Mouse (Mus musculus) heart, embryonic 10.5 days (tissue): ENCODE measurements around the gene Cops9. TPM values are rescaled to one million over a fixed set of nuclear protein-coding genes. Genes with fewer than 3 reads are reported as not detected.

Source experiments
- DNase-seq: peaks from one replicate; pipeline ENCODE4 v3.0.0-alpha.2; 2017; ENCODE audit warnings: low spot score
- H3K27ac ChIP-seq: fragments of 300-500 bp; sonication (generic); 2 replicates; pipeline ENCODE4 v1.5.1; 2016; ENCODE audit warnings: mild to moderate bottlenecking
- H3K27me3 ChIP-seq: fragments of 300-500 bp; sonication (generic); 2 replicates; pipeline ENCODE4 v1.6.1; 2016; ENCODE audit warnings: mild to moderate bottlenecking; ENCODE audit not compliant: poor library complexity, insufficient read depth, severe bottlenecking
- H3K36me3 ChIP-seq: fragments of 300-500 bp; sonication (generic); 2 replicates; pipeline ENCODE4 v1.6.1; 2016; ENCODE audit warnings: mild to moderate bottlenecking, moderate library complexity
- H3K4me1 ChIP-seq: fragments of 300-500 bp; sonication (generic); 2 replicates; pipeline ENCODE4 v1.6.1; 2016; ENCODE audit warnings: mild to moderate bottlenecking
- H3K4me3 ChIP-seq: fragments of 300-500 bp; sonication (generic); 2 replicates; pipeline ENCODE4 v1.5.1; 2016; ENCODE audit warnings: mild to moderate bottlenecking, moderate library complexity
- H3K9me3 ChIP-seq: fragments of 300-500 bp; sonication (generic); 2 replicates; pipeline ENCODE4 v1.6.1; 2016; ENCODE audit warnings: mild to moderate bottlenecking, moderate library complexity
- WGBS: fragments of 180-500 bp; shearing (Covaris S2); methylation state at CpG from one replicate; pipeline ENCODE4 v1.1.7; 2016; 5-methylcytosine and 5-hydroxymethylcytosine counted together
- polyA plus RNA-seq: library from polyadenylated mRNA; unstranded; fragments of >200 nt; fragmentation: Nextera tagmentation; extraction: Ambion mirVana; gene quantifications from 2 replicates; pipeline ENCODE4 v1.2.1, GENCODE M21; 2016

Gene Cops9
- polyA plus RNA-seq, 1 experiment from 2014 or later: 310 TPM

DNA sequence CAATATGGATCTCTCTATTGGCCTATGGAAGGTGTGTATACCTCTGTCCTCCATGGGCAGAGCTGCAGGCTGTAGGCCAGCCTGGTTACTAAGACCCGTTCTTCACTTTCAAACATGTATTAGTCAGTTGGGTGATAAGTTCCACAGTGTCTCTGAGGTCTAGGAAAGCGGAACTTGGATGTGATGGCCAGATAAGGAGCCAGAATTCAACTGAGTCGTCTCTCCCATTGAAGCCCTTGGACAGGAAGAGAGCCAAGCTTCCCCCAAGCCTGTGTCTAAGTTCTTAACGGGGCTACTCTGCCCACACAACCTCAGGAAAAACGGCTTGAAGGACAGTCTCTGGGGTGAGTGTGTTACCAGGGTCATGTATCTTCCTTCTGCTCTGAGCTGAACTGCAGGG, 17.6 kb upstream of the Cops9 start:
- H3K27me3 ChIP-seq: peaks cover 44% of the 10 kb centered on the region

DNA sequence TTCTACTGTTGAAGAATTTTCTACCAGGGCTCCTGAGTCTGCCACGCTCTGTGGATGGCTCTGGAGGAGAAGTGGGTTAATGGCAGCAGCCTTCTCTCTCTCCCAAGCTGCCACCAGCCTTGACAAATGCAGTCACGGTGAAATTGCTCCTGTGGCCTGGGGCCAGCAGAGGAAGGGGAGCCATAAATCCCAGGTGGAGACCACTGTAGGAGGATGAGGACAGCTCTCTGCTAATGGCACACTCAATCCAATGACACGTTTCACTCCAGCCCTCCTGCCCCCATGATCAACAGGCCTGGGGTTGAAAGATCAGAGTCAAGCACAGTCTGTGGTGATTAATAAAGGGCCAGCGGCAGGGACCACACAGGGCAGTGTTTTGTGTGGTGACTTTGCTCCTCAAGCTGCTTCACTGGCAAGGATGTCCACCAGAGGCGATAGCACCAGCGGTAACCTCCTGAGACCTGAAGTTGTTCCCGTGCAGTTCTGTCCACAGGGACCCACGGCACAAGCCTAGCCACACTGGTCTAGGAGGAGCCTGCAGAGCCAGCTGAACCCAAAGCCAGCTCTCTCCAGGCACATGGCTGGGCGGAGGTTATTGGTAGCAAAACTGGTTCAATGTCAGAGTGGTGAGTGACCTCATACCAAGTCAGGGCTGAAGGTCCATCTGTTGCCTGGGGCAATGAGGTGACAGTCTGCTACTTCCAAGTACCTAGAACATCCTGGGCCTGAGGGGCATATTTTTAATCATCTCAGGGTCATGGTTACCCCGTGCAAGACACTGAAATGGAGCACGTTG, 15.4 kb upstream of the Cops9 start:
- Histone ChIP-seq H3K36me3 (no peaks in the 10 kb centered on the region), H3K4me3 (no peak overlapping the region), H3K9me3 (no peaks in the 10 kb centered on the region), H3K27ac (no peak overlapping the region), H3K27me3 (peaks cover 57% of the 10 kb centered on the region), H3K4me1 (no peaks in the 10 kb centered on the region)
- WGBS: 78% methylated on average over 11 of the region's 11 CpGs
- DNase-seq: no peak

More for the DNA sequence above, 17.6 kb upstream of the Cops9 start:
- 49% methylated on average over 5 of the region's 5 CpGs for WGBS
- no peak for DNase-seq
- H3K27ac ChIP-seq: no peak overlapping the region
- no peak overlapping the region for H3K4me3 ChIP-seq
- H3K4me1 ChIP-seq: no peaks in the 10 kb centered on the region
- H3K36me3 ChIP-seq: no peaks in the 10 kb centered on the region
- H3K9me3 ChIP-seq: no peaks in the 10 kb centered on the region

DNA sequence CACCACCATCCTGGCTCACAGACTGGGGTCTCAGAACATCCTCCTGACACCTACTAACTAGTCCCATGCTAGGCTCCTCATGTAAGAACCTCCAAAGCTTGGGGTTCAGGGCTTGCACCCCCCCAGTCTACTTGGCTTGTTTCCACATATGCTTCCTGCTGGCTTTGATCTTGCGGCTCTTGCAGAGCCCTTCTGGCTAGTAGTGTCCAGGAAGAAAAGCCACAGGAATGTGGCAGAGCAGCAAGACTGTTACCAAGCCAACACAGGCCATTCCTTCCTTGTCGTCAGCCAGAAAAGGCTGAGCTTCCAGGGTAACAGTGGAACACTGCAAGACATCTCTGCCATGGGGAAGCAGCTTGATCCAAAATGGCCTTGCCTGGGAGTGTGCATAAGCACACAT, 12.9 kb upstream of the Cops9 start:
- Histone ChIP-seq H3K36me3 (no peaks in the 10 kb centered on the region), H3K9me3 (no peaks in the 10 kb centered on the region), H3K27ac (no peak overlapping the region), H3K4me3 (no peak overlapping the region), H3K27me3 (peaks cover 81% of the 10 kb centered on the region), H3K4me1 (no peaks in the 10 kb centered on the region)
- DNase-seq: no peak
- 52% methylated on average over 2 of the region's 2 CpGs for WGBS

DNA sequence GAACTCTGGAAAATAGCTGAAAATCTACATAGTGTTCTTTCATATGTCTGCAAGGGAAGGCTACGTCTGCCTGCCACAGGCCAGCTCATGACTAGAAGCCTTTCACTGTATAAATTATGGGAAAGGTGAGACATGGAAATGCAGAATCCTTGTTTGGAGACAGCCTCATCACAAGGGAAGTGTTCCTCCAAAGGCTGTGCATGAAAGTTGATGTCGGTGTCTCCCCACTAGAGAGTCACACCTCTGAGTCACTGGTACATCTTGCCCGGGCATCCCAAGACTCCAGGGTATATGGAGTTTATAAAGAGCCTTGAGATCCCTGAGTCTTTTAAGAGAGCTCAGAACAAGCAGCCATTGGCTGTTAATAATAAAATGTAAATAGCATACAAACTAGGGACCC, 11.4 kb upstream of the Cops9 start:
- Histone ChIP-seq H3K36me3 (no peaks in the 10 kb centered on the region), H3K27ac (no peak overlapping the region), H3K4me3 (no peak overlapping the region), H3K9me3 (no peaks in the 10 kb centered on the region), H3K27me3 (peaks cover 87% of the 10 kb centered on the region), H3K4me1 (no peaks in the 10 kb centered on the region; the same call in 1 of the 2 replicates)
- DNase-seq: no peak
- WGBS: 87% methylated on average over 3 of the region's 3 CpGs

DNA sequence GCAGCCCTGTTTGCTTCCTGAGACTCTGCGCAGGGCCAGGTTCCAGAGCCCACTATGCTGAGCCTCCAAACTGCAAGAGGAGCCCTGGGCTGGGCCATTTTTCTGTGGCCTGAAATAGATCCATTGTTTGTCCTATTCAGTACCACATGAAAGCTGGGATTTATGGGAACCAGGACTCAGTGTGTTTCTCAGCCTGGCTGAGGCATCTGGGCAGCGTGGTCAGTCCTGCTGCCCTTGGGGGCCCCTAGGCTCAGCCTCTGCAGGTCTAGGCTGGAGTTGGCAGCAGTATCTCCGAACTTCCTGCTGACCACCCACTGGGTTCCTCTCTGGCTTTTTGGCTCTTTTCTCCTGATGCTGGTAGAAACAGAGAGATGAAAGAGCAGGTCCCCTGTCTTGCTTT, 9.7 kb upstream of the Cops9 start:
- H3K4me1 ChIP-seq: no peaks in the 10 kb centered on the region; the same call in 1 of the 2 replicates
- H3K36me3 ChIP-seq: no peaks in the 10 kb centered on the region
- peaks cover 76% of the 10 kb centered on the region for H3K27me3 ChIP-seq
- no peaks in the 10 kb centered on the region for H3K9me3 ChIP-seq
- no peak overlapping the region for H3K27ac ChIP-seq
- no peak overlapping the region for H3K4me3 ChIP-seq
- DNase-seq: no peak
- 70% methylated on average over 3 of the region's 3 CpGs for WGBS

DNA sequence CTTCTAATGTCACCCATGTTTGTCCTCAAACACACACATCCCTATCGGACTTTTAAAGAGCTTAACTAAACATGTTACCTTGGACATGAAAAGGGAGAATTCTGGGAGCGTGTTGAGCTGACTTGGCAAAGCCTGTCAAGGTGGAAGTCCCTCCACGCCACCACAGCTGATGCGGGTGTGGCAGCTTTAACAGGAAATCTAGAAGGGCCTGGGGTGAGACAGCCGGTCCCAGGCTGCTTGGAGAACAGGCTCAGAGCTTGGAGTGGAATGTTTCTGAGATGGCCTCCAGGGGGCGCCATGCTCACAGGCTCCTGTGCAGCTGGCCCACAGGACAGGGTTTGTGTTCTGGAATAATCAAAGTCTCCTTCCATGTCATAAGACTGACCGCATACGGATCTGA, 6.9 kb upstream of the Cops9 start, which contains the start of gene Otos:
Gene Otos (minus strand): TSS at position 169 of the 400 bp plus-strand sequence.
- H3K4me3 ChIP-seq: no peak within 1 kb of the TSS

DNA sequence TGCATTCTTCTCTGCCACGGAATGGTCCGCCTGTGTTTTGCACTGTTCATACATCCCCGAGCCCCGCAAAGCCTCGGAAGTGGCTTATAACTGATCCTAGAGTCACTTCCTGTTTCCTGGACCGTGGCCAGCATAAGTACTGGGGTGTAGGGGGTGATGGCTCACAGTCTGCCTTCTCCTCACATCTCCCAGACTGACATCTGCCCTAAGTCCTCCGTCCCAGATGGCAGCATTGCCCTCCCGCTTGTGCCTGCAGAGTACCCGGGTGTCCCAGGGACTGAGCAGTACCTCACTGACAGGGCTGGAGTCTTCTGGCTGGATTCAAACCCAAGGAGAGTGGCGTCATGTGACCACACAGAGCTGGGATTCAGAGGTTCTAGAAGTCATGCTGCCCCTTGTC, 6.4 kb upstream of the Cops9 start:
- WGBS: 40% methylated on average over 10 of the region's 10 CpGs
- Histone ChIP-seq H3K36me3 (no peaks in the 10 kb centered on the region), H3K27me3 (peaks cover 79% of the 10 kb centered on the region), H3K27ac (no peak overlapping the region), H3K4me3 (no peak overlapping the region), H3K4me1 (no peaks in the 10 kb centered on the region; the same call in 1 of the 2 replicates), H3K9me3 (no peaks in the 10 kb centered on the region)
- no peak for DNase-seq

More for the DNA sequence above, 6.9 kb upstream of the Cops9 start, which contains the start of gene Otos:
- whole genome bisulfite sequencing: 31% methylated on average over 8 of the region's 8 CpGs
- H3K27ac ChIP-seq: no peak within 1 kb of the TSS
- no peaks in the 10 kb centered on the region for H3K36me3 ChIP-seq
- no peak for DNase-seq
- no peaks in the 10 kb centered on the region for H3K9me3 ChIP-seq
- no peaks in the 10 kb centered on the region; the same call in 1 of the 2 replicates for H3K4me1 ChIP-seq
- H3K27me3 ChIP-seq: peaks cover 76% of the 10 kb centered on the region

DNA sequence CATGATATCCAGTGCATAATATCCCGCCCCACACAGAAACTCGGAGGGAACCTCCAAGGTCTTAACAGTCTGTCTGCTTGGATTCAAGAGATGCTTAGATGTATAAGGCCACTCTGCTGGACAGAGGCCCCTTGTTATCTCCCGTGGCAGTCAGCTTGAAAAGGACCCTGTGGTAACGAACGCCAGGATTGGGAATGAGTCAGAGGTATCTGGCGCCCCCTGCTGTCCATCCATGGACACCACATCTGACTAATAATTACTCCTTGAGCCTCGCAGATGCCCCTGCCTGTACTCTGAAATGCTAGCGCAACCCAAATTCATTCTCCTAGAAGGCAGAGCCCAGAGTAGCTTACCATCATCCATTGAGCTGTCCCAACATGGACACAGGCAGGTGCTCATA, 6.0 kb upstream of the Cops9 start:
- Histone ChIP-seq H3K4me1 (peaks cover under 1% of the 10 kb centered on the region; the same call in 1 of the 2 replicates), H3K9me3 (no peaks in the 10 kb centered on the region), H3K36me3 (no peaks in the 10 kb centered on the region), H3K27ac (no peak overlapping the region), H3K4me3 (no peak overlapping the region), H3K27me3 (peaks cover 78% of the 10 kb centered on the region)
- WGBS: 11% methylated on average over 8 of the region's 8 CpGs
- peak; percentile 90 for DNase-seq

DNA sequence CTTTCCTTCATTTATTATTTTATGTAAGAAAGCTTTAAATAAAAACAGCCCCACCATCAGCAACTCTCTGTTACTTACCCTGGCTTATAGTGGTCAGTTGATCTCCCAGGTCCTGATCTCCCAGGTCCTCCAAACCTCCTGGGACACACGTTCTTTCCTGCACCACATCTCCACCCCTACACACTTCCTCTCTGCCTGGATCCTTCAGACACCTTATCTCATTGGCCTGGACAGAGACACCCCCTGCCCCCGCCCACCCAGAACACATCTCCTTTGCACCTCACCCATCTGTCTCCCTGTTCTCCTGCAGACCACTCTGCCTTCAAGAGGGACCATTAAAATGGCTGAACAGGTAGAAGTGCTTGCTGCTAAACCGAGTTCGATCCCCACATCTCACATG, 5.2 kb upstream of the Cops9 start:
- WGBS: 60% methylated on average over 4 of the region's 4 CpGs
- H3K27me3 ChIP-seq: peaks cover 71% of the 10 kb centered on the region
- no peak overlapping the region for H3K27ac ChIP-seq
- H3K4me3 ChIP-seq: no peak overlapping the region
- H3K36me3 ChIP-seq: no peaks in the 10 kb centered on the region
- H3K9me3 ChIP-seq: no peaks in the 10 kb centered on the region
- peak; percentile 43 for DNase-seq
- peaks cover 7% of the 10 kb centered on the region; the same call in 1 of the 2 replicates for H3K4me1 ChIP-seq

DNA sequence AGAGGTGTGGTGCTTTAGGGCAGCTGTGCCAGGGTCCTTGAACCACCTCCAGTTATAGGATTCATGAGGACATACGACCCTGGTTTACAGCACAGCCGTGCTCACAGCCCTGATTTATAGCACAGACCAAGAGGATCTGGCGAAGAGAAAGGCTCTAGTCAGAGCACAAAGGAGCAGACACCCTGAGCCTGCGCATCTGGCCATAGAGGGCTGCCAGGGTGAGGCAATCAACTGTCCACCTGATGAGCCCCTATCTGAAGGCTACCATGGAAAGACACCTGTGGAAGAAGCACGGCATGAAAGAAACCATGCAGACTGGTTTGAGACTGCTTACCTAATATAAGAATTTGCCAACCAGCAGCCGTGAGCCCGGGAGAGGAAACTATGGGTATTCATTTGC, 4.8 kb upstream of the Cops9 start:
- WGBS: 80% methylated on average over 7 of the region's 7 CpGs
- Histone ChIP-seq H3K9me3 (no peaks in the 10 kb centered on the region), H3K4me1 (peaks cover 8% of the 10 kb centered on the region; the same call in 1 of the 2 replicates), H3K4me3 (no peak overlapping the region), H3K27ac (no peak overlapping the region), H3K27me3 (peaks cover 67% of the 10 kb centered on the region), H3K36me3 (no peaks in the 10 kb centered on the region)
- peak; percentile 52 for DNase-seq

DNA sequence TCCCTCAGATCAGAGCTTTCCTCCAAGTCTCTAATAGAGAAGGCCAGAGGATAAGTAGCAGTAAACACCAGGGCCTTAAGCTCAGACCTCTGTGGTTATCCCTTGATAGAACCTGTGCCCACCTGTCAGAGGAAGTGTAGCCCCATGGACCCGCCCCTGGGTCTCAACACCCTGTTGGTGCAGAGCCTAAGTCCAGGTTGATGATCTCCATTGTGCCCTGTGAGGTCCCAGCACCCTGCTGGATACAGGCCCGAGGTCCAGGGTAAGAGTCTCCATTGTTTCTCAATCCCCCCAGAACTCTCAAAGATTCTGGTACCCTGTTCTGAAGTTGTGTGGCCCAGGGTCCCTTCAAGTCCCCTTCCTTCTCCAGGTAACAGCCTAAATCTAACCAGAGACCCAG, 4.3 kb upstream of the Cops9 start:
- no peak overlapping the region for H3K4me3 ChIP-seq
- H3K27me3 ChIP-seq: peaks cover 62% of the 10 kb centered on the region; the same call in 1 of the 2 replicates
- WGBS: 53% methylated on average over 2 of the region's 2 CpGs
- H3K36me3 ChIP-seq: no peaks in the 10 kb centered on the region
- H3K4me1 ChIP-seq: peaks cover 9% of the 10 kb centered on the region
- peak; percentile 64 for DNase-seq
- no peak overlapping the region for H3K27ac ChIP-seq
- no peaks in the 10 kb centered on the region for H3K9me3 ChIP-seq

DNA sequence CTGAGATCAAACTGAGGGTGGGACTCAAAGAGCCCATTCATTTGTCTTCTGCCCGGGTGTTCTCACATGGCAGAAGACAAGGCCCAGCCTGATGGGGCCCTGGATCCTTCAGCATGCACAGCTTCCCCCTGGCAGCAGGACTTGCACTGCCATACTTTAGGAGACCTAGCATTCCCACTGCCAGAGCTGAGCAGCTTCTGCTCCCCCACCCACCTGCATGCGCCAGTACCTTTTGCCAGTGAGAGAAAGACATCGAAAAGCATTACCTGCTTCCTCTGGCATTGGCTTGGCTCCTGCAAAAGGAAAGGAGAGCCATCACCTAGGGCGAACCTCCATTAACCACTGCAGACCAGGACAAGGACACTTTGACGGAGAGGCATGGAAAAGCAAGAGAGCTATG, 3.1 kb upstream of the Cops9 start:
- WGBS: 68% methylated on average over 5 of the region's 5 CpGs
- Histone ChIP-seq H3K4me1 (peaks cover 21% of the 10 kb centered on the region), H3K36me3 (0 out of 2 replicates have a peak, but pooled peaks cover under 1% of the 10 kb centered on the region), H3K27ac (no peak overlapping the region), H3K4me3 (no peak overlapping the region), H3K9me3 (no peaks in the 10 kb centered on the region), H3K27me3 (peaks cover 50% of the 10 kb centered on the region; the same call in 1 of the 2 replicates)
- DNase-seq: peak; percentile 66

DNA sequence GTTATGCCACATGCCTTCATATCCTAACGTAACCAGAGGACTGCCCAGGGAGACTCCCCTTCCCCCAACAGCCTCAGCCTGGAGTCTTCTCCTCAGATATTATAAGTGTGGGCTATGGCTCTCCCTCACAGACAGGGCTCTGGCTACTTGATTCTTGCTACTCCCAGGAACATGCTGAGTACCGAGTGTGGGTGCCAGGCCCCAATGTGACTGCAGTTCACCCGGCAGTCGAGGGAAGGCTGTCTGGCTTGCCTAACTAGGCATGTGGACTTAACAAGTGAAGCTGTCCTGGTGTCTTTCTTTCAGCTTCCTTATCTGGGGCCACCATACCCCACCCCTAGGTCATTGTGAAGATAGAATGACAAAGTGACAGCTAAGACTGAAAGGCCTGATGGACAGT, 1.9 kb upstream of the Cops9 start:
- WGBS: 49% methylated on average over 4 of the region's 4 CpGs

More for the DNA sequence above, 1.9 kb upstream of the Cops9 start:
- Histone ChIP-seq H3K36me3 (peaks cover 12% of the 10 kb centered on the region; the same call in 1 of the 2 replicates), H3K9me3 (no peaks in the 10 kb centered on the region), H3K4me1 (peaks cover 22% of the 10 kb centered on the region), H3K27ac (no peak overlapping the region), H3K4me3 (no peak overlapping the region), H3K27me3 (peaks cover 40% of the 10 kb centered on the region; the same call in 1 of the 2 replicates)
- peak; percentile 71 for DNase-seq
